ENCODE assay signal across 11 mouse cellular contexts in genomic region chr2:50704297-50704696, GRCm38 (mm10).
DNase-seq lines count a peak whose midpoint lies in the region; ATAC-seq and TF ChIP-seq lines count a peak whose summit lies in the region.
"Had no signal": no experiment of that assay in that cellular context is flagged by ENCODE, and none has a peak within 500 bp of the region (broad histone marks: within the 10 kb centered on the region; RNA-seq: fewer than 3 reads in every experiment).

No protein-coding gene starts in this region.

- no peak for ATAC-seq in liver, postnatal 0 days
- peak; percentile 63 for ATAC-seq in stomach, embryonic 15.5 days (ENCODE audit: insufficient read depth, low FRiP score, low read depth)
- ATAC-seq in midbrain, embryonic 13.5 days, result no peak

- no peaks in the 10 kb centered on the region for H3K9me3 ChIP-seq in liver, postnatal 0 days (ENCODE audit: low read length)
- H3K9me3 ChIP-seq in stomach, embryonic 15.5 days, result no peaks in the 10 kb centered on the region
- H3K9me3 ChIP-seq in midbrain, embryonic 13.5 days, result no peaks in the 10 kb centered on the region
- H3K9me3 ChIP-seq: embryonic facial prominence, embryonic 15.5 days; hindbrain, embryonic 13.5 days; midbrain, embryonic 12.5 days had no signal

- H3K4me2 ChIP-seq in liver, postnatal 0 days (ENCODE audit: low read depth, low read length), result no peak overlapping the region
- no peak overlapping the region for H3K4me2 ChIP-seq in stomach, embryonic 15.5 days
- no peak overlapping the region for H3K4me2 ChIP-seq in midbrain, embryonic 13.5 days (replicated peaks)
- H3K4me2 ChIP-seq: embryonic facial prominence, embryonic 15.5 days; hindbrain, embryonic 13.5 days; midbrain, embryonic 12.5 days had no signal

- H3K27ac ChIP-seq in liver, postnatal 0 days (ENCODE audit: low read depth), result no peak overlapping the region
- peak overlapping the region; percentile 59 for H3K27ac ChIP-seq in stomach, embryonic 15.5 days
- no peak overlapping the region for H3K27ac ChIP-seq in thymus, adult 2 months (ENCODE audit: control insufficient read depth, insufficient read depth, low read length)
- no peak overlapping the region for H3K27ac ChIP-seq in midbrain, embryonic 13.5 days
- H3K27ac ChIP-seq: embryonic facial prominence, embryonic 15.5 days; hindbrain, embryonic 13.5 days; midbrain, embryonic 12.5 days had no signal

- TF ChIP-seq CTCF in liver, postnatal 0 days (IDR thresholded peaks at IDR 0.05; ENCODE audit: low read depth), result no peak
- TF ChIP-seq CTCF in thymus, adult 2 months (IDR thresholded peaks at IDR 0.05; ENCODE audit: borderline replicate concordance, control insufficient read depth, extremely low read depth, insufficient read depth, low read length, poor library complexity), result no peak

- DNase-seq in liver, result peak; percentile 16
- DNase-seq in liver, postnatal 0 days, result no peak
- DNase-seq in heart, adult 8-10 months (ENCODE audit: low spot score), result peak; percentile 55
- peak; percentile 73 for DNase-seq in kidney, adult 9 months
- DNase-seq in layer of hippocampus, adult 8-10 months (ENCODE audit: low spot score in 2 of 2), result no peak
- no peak for DNase-seq in thymus, adult 2 months

- WGBS in liver, postnatal 0 days (ENCODE audit: insufficient replicate concordance), result 50% methylated on average over 3 of the region's 3 CpGs
- WGBS in stomach, embryonic 15.5 days, result 28% methylated on average over 3 of the region's 3 CpGs
- 87% methylated on average over 3 of the region's 3 CpGs for WGBS in thymus, adult 2 months
- WGBS in midbrain, embryonic 13.5 days, result 79% methylated on average over 3 of the region's 3 CpGs

- no peak for TF ChIP-seq POLR2A in thymus, adult 2 months (IDR thresholded peaks at IDR 0.05; ENCODE audit: control insufficient read depth, extremely low read depth, insufficient read depth, low read length, poor library complexity)

- TF ChIP-seq EP300 in liver, postnatal 0 days (IDR thresholded peaks at IDR 0.05; ENCODE audit: low read depth), result no peak

- H3K9ac ChIP-seq in liver, postnatal 0 days (replicated peaks), result no peak overlapping the region
- no peak overlapping the region for H3K9ac ChIP-seq in stomach, embryonic 15.5 days
- H3K9ac ChIP-seq in midbrain, embryonic 13.5 days (replicated peaks), result no peak overlapping the region
- H3K9ac ChIP-seq: embryonic facial prominence, embryonic 15.5 days; hindbrain, embryonic 13.5 days; midbrain, embryonic 12.5 days had no signal

- H3K36me3 ChIP-seq in liver, postnatal 0 days (replicated peaks; ENCODE audit: insufficient read depth, low read length), result no peaks in the 10 kb centered on the region
- no peaks in the 10 kb centered on the region for H3K36me3 ChIP-seq in stomach, embryonic 15.5 days
- no peaks in the 10 kb centered on the region for H3K36me3 ChIP-seq in thymus, adult 2 months (ENCODE audit: control insufficient read depth, insufficient read depth, low read length)
- no peaks in the 10 kb centered on the region for H3K36me3 ChIP-seq in midbrain, embryonic 13.5 days
- H3K36me3 ChIP-seq: embryonic facial prominence, embryonic 15.5 days; hindbrain, embryonic 13.5 days; midbrain, embryonic 12.5 days had no signal

- no peaks in the 10 kb centered on the region for H3K4me1 ChIP-seq in liver, postnatal 0 days (ENCODE audit: insufficient read depth)
- H3K4me1 ChIP-seq in stomach, embryonic 15.5 days, result 0 out of 2 replicates have a peak, but pooled peaks cover 2% of the 10 kb centered on the region
- no peaks in the 10 kb centered on the region for H3K4me1 ChIP-seq in thymus, adult 2 months (replicated peaks; ENCODE audit: control insufficient read depth, insufficient read depth, low read length)
- H3K4me1 ChIP-seq in midbrain, embryonic 13.5 days (replicated peaks), result peaks cover 21% of the 10 kb centered on the region

- no peaks in the 10 kb centered on the region for H3K27me3 ChIP-seq in liver, postnatal 0 days (ENCODE audit: insufficient read depth, low read length)
- no peaks in the 10 kb centered on the region for H3K27me3 ChIP-seq in stomach, embryonic 15.5 days (replicated peaks)
- H3K27me3 ChIP-seq in thymus, adult 2 months (ENCODE audit: control insufficient read depth, insufficient read depth, low read length), result no peaks in the 10 kb centered on the region
- H3K27me3 ChIP-seq in midbrain, embryonic 13.5 days, result no peaks in the 10 kb centered on the region
- H3K27me3 ChIP-seq: embryonic facial prominence, embryonic 15.5 days; hindbrain, embryonic 13.5 days; midbrain, embryonic 12.5 days had no signal

- H3K4me3 ChIP-seq in liver, postnatal 0 days (ENCODE audit: low read depth, low read length), result no peak overlapping the region
- no peak overlapping the region for H3K4me3 ChIP-seq in stomach, embryonic 15.5 days (replicated peaks)
- no peak overlapping the region for H3K4me3 ChIP-seq in thymus, adult 2 months (ENCODE audit: control insufficient read depth, insufficient read depth, low read length)
- H3K4me3 ChIP-seq in midbrain, embryonic 13.5 days (replicated peaks), result no peak overlapping the region
- H3K4me3 ChIP-seq: embryonic facial prominence, embryonic 15.5 days; hindbrain, embryonic 13.5 days; midbrain, embryonic 12.5 days had no signal

Comparison
In these comparisons a context has a peak if more than half of its experiments do, and no peak if none do; other contexts are left out.
1. DNase-seq: peak in liver (single experiment), heart, adult 8-10 months (single experiment) and kidney, adult 9 months (single experiment); none in liver, postnatal 0 days (single experiment), layer of hippocampus, adult 8-10 months (0 of 2) and thymus, adult 2 months (single experiment).